Comparison of ENCODE assay signal across 1 mouse cellular context in the genomic region with DNA sequence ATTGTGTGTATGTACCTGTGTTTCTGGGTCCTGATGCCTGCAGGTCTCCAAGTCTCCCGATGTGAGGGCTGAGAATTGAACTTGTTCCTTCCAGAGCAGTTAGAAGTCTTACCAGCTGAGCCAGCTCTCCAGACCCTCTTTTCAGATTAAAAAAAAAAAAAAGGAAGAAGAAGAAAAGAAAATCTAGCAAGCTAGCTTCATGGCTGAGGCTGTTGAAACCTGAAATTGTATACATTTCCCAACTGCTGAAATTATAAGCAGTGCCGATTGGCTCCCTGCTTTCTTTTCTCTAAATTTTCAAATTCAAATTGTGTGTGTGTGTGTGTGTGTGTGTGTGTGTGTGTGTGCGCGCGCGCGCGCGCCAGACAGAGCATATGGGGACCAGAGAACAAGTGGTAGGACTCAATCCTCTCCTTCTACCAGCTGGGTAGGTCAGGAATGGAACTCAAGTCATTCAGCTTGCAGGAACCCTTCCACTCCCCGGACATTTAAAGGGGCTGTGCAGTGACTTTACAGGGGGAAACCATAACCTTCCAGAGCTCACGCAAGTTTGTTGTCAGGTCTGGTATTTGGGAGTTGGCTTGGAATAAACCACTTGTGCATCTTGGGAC.
A peak's percentile ranks its signal among the peaks of the same experiment; 100 is the strongest.
TF ChIP-seq lines count a peak whose summit lies in the region.

No protein-coding gene starts in this region.

TF ChIP-seq in MEL, 35 proteins besides CTCF, POLR2A, EP300 and RAD21 (continued from another document):
- TF ChIP-seq ELF1 (IDR thresholded peaks at IDR 0.05; ENCODE audit: low read depth, low read length): no peak
- peak; percentile 61 for TF ChIP-seq ETS1 (IDR thresholded peaks at IDR 0.05; ENCODE audit: low read depth, low read length)
